Mouse (Mus musculus): ENCODE measurements at regions not wholly inside any gene's neighbourhood (a gene's known extent, or its start where the extent isn't known, plus 50 kb on each side); places are given as distances from the start of the nearest gene placed in this dataset.

- DNase-seq (ENCODE audit: low spot score) = no peak
Observed at GRCm38 (mm10) chr2:28351445-28351844, 95.2 kb upstream of the Ppp1r26 start.

GRCm38 (mm10) chr2:28352903-28353302 lies 93.7 kb upstream of the Ppp1r26 start:
- no peak for DNase-seq (ENCODE audit: low spot score)

- no peak for DNase-seq (ENCODE audit: low spot score)
Observed at GRCm38 (mm10) chr2:28362199-28362598, 84.4 kb upstream of the Ppp1r26 start.

- no peak for DNase-seq (ENCODE audit: low spot score)
Observed at GRCm38 (mm10) chr2:28364623-28365022, 82.0 kb upstream of the Ppp1r26 start.

- DNase-seq (ENCODE audit: low spot score) = no peak
Observed at GRCm38 (mm10) chr2:28365756-28366155, 80.8 kb upstream of the Ppp1r26 start.

GRCm38 (mm10) chr2:28374838-28375237 lies 71.8 kb upstream of the Ppp1r26 start:
- peak; percentile 69 for DNase-seq (ENCODE audit: low spot score)

- no peak for DNase-seq (ENCODE audit: low spot score)
Observed at GRCm38 (mm10) chr2:28377948-28378822, 68.4 kb upstream of the Ppp1r26 start.

GRCm38 (mm10) chr2:28382051-28382802 lies 64.4 kb upstream of the Ppp1r26 start:
- DNase-seq (ENCODE audit: low spot score) = no peak

- no peak for DNase-seq (ENCODE audit: low spot score)
Observed at GRCm38 (mm10) chr2:28384875-28385274, 61.7 kb upstream of the Ppp1r26 start.

- DNase-seq (ENCODE audit: low spot score) = no peak
Observed at GRCm38 (mm10) chr2:28386784-28387183, 59.8 kb upstream of the Ppp1r26 start.

GRCm38 (mm10) chr2:28387422-28387836 lies 59.2 kb upstream of the Ppp1r26 start:
- no peak for DNase-seq (ENCODE audit: low spot score)

- DNase-seq (ENCODE audit: low spot score) = no peak
Observed at GRCm38 (mm10) chr2:28387926-28388325, 58.7 kb upstream of the Ppp1r26 start.

- no peak for DNase-seq (ENCODE audit: low spot score)
Observed at GRCm38 (mm10) chr2:28389703-28390102, 56.9 kb upstream of the Ppp1r26 start.

- DNase-seq (ENCODE audit: low spot score) = no peak
Observed at GRCm38 (mm10) chr2:28395391-28395790, 51.2 kb upstream of the Ppp1r26 start.

Data from urinary bladder, postnatal 14 days (tissue).